39 mouse cellular contexts compared by ENCODE assay signal in the genomic region with DNA sequence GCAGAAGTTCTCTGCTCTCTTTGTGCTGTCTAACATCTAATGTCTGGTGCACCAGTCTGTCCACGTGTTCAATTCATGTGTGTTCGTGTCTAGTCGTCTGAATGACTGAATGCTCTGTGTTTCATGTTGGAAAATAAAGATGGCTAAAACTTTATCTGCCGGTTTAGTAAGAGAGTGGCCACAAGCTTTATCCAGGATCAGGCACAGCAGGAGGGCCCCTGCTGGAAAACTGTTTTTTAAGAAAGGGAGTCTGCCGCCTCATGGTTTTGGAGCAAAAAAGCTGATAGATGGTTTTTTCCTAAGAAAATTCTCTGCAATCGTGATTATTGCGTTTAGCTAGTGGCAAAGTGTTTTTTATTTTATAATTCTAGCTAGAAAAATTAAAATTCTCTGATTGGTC. TPM values are rescaled to one million over a fixed set of nuclear protein-coding genes. Genes with fewer than 3 reads are reported as not detected.
"Had no signal": no experiment of that assay in that cellular context is flagged by ENCODE, and none has a peak within 500 bp of the region (broad histone marks: within the 10 kb centered on the region; RNA-seq: fewer than 3 reads in every experiment).

No protein-coding gene starts in this region.

RNA-seq across cellular contexts. Expression of a gene that starts 10.0 kb away (rescaled TPM):
- total RNA-seq: heart, postnatal 10 days; heart, postnatal 14 days; heart, postnatal 25 days; heart, postnatal 36 days; heart, postnatal 4 days; hematopoietic stem cell, adult 5-6 weeks; hindbrain, postnatal 0 days; layer of hippocampus, adult 18-20 months; layer of hippocampus, adult 2 months; layer of hippocampus, adult 8-10 months; layer of hippocampus, postnatal 10 days; layer of hippocampus, postnatal 14 days; layer of hippocampus, postnatal 25 days; layer of hippocampus, postnatal 36 days; left cerebral cortex, adult 18-20 months; left cerebral cortex, adult 2 months; left cerebral cortex, adult 8-10 months had no signal
- polyA plus RNA-seq: heart, embryonic 13.5 days; heart, embryonic 14.5 days; heart, embryonic 15.5 days; heart, embryonic 16.5 days; heart, postnatal 0 days; hindbrain, embryonic 10.5 days; hindbrain, embryonic 11.5 days; hindbrain, embryonic 12.5 days; hindbrain, embryonic 13.5 days; hindbrain, embryonic 14.5 days; hindbrain, embryonic 15.5 days; hindbrain, embryonic 16.5 days; hindbrain, postnatal 0 days; inflammation-experienced regulatory T-cells, adult 6 months; intestine, embryonic 14.5 days; intestine, embryonic 15.5 days; intestine, embryonic 16.5 days; intestine, postnatal 0 days; kidney, embryonic 14.5 days; kidney, embryonic 15.5 days; kidney, embryonic 16.5 days; kidney, postnatal 0 days; large intestine, adult 2 months had no signal
